Mouse (Mus musculus) right cerebral cortex, adult 2 months (tissue): Measurements from ENCODE around the gene Nav2.

Experiments used
- DNase-seq, 2 experiments: peaks; one replicate each; pipeline ENCODE4 v3.0.0; 2021 to 2022; ENCODE audit warnings: low spot score in 2 of 2

The Nav2 gene

DNA sequence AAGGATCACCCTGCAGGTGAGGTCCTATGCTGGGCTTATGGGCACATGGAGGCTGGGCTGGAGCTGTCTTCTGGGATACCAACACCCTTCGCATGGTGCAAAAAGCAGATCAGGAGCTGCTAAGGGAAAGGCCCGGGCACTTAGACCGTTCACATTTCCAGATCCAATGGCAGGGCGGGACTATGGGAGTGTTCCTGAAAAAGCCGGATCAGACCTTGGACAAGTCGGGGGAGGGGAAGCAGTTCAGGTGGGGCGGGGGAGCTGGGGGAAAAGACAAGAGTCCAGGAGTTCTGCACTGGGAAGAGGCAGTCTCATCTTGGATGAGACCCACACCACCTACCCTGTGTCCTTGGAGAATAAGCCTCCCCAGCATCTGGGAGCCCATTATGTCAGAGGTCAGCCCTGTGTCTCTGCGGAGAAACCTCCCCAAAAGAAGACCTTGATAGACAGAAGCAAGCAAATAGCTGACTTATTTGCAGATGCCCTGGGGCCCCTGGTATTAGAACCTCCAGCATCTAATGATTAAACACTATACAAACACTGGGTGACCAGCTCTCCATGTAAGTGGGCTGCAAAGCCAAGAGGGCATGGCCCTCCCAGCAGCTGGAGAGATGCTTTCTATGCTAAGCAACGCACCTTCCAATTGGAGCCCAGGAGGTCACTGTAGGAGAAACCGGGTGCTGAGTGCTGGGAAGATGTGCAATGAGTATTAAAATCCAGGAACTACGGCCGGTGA, 597.7 kb downstream of the Nav2 start:
- DNase-seq, result no peak

DNA sequence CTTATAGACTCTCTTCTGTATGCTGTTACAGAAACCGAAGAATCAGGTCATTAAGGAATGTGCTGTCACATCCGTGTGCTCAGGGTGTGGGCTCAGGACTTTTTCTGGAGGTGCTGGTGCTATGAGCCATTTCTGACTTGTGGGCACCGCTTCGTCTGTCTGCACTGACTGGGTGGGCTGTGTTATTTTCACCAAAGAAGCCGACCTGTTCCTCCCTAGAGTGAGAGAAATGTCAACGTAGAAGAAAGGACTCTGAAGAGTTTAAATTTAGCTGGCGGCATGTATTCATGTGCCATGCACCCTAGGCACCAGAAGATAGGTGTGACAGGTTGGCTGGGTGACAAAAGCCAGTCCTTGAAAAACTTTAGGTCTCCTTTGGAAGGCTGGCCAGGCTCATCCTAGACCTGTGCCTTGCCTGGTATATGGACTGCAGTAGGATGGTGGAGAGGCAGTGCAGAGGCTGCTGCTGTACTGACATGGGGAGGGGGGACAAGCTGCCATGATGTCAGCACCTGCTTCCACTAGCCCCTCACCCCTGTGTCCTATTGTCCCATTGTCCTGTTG, 599.5 kb downstream of the Nav2 start:
- DNase-seq, result no peak

DNA sequence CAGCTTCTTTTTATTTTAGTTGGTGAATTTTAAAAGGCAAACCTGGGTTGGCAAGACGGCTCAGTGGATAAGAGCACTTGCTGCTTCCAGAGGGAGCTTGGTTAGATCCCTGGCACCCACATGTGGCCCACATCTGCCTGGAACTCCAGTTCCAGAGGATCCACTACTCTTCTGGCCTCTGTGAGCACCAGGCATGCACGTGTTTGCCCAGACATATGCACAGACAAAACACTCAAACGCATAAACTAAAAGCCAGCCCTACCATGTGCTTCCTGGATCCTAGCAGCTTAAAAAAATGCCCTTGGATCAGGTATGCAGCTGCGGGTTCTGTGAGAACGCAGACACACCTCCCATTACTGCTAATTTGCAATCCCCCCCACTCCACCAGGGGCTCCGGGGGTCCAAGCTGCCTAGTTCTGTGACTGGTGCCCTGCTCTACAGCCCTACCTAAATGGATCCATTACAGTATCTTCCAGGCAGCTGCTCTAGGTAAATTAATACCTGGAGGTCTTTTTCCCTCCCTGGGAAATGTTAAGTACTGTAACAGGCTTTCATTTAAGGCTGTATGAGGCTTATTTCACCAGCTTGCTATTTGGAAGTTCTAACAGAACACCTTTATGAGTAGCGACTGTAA, 603.4 kb downstream of the Nav2 start:
- DNase-seq, result no peak

DNA sequence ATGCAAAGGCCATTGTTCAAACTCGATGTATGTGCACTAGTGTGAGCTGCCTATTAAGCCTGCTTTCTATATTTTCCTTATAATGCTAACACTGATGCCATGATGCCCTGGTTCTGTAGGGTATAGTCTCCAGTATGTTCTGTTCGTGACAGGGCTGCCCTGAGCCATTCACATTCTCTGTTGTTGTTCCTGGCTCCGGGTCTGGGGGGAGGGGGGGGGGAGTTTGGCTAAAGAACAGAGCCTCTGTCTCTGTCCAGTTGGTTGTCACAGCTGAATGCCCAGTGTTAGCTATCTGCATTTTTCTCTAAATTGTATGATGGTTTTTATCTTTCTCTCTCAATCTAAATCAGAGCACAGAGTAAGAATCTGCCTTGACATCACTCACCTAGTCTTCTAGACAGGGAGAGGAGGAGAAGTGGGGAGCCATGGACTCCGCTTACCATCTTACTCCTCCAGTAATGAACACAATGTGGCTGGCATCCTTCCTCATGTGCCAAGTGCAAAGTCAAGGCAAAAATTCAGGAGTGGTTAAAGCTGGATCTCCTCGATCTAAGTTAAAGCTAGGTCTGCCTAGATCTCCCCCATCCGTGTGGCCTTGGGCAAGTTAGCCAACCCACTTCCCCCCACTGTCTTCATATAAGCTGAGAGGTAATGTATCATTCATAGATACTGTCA, 605.4 kb downstream of the Nav2 start:
- DNase-seq, result no peak

DNA sequence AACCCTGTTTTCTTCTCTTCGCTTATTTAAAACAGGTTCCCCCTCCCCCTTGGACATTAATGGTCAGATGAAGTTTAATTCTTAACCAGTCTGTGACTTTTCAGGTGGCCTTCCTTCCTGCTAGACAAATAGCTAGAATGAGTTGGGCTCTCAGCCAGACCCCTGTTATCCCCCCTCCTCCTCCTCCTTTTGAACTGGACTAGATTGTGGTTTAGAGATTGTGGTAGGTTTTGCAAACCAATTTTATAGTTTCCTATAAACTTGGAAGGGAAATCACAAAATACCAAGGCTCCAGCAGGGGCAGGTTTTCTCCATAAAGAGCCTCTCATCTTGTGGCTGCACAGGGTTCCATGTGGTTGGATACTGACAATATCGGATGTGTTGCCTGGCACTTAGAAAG, 606.5 kb downstream of the Nav2 start:
- DNase-seq, result no peak

DNA sequence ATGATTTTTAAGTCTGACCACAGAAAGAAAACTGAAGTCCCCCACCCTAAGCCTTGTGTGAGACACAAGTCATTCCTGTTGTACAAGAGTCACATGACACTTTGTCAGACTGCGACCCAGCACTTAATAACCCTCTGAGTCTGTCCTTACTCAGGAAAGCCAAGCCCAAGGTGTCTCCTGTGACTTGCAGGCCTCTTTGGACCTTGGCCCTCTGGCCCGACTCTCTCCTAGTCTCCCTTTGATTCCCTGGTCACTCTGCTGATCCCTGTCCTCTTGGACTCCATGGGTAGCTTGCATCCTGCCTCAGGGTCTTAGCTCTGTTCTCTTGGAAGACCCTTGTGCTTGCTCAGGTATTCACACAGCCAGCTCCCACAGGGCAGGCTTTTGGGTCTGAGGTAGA, 612.0 kb downstream of the Nav2 start:
- DNase-seq, result no peak

DNA sequence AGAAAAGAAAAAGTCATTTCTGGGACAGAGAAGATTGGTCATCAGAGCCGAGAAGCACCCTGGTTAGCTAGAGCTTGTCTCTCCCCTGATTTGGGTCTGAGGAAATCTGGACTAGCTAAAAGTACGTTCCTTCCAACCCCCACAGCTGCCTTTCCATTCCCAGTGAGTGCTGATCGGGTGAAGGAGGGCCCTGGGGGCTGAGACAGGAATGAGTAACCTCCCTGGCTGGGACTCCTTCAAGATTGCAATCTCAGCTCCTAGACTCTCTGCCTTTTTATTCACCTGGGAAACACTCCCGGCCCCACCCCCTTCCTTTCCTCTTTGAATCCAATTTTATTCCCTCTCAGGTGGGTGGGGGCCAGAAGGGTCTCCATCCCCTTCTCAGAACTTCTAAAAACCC, 612.8 kb downstream of the Nav2 start:
- no peak for DNase-seq

DNA sequence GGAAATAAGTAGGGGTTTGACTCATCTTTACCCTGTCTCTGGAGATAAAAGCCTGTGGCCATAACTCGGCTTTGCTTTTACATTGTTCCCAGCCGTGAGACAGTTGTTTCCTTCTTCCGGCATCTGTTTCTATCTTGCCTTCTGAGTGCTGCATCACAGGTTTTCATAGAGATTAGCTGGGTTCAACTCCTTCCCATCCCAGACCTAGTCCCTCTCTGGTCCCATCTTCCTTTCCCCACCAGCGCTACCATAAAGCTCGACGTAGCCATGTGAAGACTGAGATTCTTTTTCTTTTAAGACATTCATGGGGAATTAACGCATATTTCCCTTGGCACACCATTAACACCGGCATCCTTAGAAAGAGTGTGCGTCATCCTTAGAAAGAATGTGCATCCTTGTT, 613.5 kb downstream of the Nav2 start:
- no peak for DNase-seq

DNA sequence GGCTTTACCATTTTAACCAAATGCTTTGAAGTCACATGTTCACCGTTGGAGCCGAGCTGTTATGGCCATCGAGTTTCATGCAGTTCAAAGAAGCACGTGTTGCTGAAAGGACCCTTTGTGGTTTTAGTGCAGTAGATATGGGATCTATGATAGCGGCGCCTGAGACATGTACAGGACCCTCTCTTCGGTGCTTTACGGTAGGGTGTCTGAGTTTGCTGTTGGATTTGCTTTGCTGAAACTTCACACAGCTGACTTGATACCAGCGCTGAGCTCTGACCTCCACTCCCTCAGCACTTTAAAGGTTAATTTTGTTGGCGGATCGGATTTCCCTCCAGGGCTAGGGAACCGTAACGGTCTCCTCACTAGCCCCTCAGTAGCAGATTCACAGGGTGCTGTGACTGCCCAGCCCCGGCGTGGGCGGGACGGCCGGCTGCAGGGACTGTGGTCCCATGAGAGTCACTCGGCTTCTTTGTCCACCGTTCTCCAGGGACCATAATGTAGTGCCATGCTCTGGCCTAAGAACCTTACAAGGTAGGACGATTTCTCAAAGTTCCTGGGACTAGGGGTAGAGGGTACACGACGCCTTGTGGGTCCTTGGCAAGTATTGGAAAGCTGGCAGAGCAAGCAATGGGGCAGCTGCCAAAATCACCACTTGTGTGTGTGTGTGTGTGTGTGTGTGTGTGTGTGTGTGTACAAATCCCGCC, 614.0 kb downstream of the Nav2 start:
- no peak for DNase-seq

DNA sequence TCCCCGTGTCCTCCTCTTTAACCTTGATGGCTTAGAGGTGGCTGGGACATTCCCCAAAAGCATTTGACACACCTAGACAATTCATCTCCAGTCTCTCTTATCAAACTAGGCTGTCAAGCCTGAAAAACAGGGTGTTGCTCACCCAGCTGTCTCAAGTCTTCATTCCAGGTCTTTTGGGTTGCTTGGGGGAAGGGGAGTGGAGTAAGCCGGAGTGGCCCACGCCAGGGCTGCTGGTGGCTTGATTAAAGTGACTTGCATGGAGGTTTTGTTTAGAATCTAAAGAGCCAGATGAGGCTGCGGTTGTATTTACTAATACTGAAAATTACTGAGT, 614.6 kb downstream of the Nav2 start:
- no peak for DNase-seq

DNA sequence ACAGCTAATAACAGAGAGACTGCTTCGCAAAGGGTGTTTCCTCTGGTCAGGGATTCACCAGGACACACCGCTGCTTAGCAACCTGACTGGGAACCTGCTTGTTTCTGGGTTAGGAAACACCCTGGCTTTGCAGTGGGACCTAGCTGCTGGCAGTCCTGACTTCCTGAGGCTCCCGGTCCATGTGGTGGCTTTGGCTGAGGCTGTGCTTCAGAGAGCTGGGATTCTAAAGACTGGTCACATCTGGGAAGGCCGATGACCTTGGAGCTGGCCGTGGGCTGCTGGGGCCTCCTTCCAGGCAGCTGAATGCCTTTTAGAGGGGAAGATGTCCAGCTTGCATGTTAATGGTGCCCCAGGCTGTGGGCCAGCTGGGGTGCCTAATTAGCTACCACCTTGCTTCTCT, 615.2 kb downstream of the Nav2 start:
- no peak for DNase-seq

DNA sequence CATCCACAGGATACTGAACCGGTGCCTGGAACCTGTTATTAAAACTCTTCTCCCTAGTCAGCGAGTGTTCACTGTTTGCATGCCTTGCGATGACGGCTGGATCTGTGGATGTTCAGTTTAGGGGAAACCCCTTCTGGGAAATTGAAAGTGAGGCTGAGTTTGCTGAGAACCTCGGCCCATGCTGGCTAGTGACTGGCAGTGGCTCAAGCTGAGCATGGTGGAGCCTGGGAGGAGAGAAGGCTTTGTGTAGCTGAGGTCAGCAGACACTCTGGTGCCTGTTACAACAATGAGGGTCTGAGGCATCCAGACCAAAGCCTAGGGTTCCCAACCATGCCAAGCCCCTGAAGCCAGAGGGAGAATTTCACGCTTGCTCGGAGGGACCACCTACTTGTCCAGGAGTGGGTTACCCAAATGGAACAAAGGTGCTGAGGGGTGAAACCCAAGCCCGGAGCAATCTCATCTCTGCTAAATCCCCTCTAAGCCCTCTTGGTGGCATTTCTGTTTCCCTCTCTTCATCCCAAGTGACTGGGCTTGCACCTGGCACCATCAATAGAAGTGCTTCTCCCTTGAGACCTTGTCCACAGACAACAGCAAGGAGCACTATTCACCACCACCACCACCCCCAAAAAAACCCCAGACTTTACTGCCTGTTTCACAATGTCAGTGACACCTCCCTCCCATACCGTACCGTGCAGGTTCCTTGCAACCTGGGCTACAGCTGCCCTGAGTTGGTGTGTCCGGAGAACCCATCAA, 617.0 kb downstream of the Nav2 start:
- DNase-seq, result no peak

DNA sequence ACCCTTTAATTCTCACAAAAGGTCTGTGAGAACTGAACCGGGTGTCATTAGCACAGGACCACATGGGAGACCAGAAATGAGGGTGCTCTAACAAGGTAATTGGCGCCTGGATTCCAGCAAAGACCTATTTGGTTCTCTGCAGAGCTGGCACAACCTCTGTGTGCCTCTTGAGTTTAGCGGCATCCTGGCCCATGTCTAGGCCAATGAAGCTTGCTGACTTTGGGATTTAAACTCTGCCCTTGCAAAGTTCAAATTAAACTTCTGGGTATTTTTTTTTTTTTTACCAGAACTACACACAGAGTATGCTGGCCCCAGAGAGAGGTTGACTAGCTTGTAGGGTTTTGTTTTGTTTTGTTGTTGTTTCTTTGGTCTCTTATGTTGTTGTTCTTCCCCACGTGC, 617.6 kb downstream of the Nav2 start:
- DNase-seq, result no peak

DNA sequence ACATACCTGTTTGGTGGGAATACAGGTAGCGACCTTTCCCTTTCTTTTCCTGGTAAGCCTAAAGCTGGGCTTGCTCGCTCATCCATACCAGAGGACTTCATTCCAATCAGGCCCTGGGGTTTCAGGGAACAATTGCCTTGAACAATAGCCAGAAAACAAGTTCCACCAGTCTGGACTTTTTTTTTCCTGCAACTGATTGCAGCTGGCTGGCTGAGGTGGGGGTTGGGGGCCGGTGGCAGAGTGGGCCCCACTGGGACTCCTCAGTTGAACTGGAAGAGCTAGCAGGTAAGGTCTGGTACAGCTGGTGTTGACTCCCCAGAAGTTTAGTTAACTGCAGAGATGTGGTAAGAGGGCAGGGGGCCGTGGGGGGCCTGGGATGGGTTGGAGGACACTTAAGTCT, 619.0 kb downstream of the Nav2 start:
- no peak for DNase-seq

DNA sequence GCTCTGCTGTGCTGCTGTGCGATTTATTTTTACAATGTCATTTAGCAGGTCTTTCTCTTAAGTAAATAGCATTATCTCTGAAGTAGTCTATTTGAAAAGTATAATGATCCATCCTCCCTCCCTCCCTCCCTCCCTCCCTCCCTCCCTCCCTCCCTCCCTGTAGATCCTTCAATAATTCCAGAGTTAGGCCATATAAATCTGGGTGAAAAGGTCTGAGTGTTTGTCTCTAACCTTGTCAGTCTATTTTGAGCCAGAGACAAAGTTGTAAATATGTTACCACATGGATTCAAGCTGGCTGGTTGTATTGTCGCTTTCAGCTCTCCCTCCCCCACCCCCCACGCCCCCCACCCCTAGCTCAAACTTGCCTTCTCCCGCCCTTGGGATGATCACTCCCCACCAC, 619.4 kb downstream of the Nav2 start:
- DNase-seq, result no peak

DNA sequence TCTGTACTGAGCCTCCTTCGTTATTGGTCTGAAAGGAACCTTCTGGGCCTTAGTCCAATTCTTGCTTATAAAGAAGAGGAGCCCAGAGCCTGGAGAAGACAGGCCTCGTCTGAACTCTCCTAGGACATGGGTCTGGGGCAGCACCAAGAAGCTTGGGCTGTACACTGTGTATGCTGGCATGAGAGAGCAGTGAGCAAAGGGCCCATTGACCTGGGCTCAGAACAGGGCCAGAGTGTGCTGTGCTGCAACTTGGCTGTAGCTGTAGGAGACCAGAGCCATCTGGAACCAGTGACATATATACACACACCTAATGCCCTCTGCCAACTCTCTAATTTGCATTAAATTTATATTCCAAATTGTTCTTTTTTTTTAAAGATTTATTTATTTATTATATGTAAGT, 621.0 kb downstream of the Nav2 start:
- DNase-seq, result no peak

DNA sequence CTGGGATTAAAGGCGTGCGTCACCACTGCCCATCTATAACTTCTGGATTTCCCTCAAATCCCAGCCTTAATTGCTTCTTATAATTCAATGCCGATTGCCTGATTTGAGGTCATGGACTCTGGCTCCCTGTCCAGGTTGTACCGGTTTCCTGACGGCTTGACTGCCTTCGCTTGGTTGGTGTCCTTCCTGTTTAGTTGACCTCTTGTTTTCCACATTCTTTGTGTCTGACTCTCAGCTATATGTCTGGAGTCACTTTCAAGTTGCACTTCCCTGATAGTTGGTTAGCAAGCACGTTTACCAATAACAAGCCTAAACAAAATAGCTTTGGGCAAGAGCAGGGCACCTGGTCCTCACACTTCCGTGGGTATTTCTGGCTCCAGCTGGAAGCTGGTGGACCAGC, 625.1 kb downstream of the Nav2 start:
- no peak for DNase-seq

DNA sequence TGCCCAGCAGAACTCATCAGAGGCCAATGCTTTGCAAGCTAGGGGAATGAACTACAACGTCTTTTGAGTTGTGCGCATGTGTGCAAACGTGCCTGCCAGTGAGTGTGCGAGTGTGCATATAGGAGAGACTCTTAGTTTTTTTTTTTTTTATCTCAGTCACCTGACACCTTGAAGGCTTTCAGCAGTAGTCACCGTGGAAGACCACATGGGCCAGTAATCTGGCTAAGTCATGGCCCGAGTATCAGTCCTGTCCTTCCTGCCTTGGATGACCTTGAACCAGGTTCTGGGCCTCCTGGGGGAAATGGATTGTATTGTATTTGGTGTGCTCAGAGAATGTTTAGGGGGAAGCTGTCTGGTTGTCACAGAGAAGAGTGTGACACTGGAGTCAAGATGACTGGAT, 625.7 kb downstream of the Nav2 start:
- DNase-seq, result no peak

DNA sequence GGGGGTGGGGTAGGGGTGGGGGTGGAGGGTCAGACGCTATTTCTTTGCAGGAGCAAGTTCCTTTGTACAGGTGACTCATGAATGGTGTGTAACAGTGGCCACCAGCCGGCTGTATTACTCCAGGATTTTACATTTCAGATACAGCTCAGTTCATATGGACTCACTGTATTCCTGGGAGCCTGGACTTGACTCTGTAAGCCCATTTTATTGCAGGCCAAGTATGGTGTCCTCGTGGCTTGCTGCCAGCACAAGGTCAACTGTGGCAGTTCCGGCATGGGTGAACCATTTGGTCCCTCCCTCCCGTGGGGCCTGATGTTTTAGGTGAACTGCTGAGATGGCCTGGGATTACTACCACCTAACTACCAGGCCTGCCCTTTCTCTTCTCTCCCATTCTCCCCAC, 629.8 kb downstream of the Nav2 start:
- no peak for DNase-seq

DNA sequence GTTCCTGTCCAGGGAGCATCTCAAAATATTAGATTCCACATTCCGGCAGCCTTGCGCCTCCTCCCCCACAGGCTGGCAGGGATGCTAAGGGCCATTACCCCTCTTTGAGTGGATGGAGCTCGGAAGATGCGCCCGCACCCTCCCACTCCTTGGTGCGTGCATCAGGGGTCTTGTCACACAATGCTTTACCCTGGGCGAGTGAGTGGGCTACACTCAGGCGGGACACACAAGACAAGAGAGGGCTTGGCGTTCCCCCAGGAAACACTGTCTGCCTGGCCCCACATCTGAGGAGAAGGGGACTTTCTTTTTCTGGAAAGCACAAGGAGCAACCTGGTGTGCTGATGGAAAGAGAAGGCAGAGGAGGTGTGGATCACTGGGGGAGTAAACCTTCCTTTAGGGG, 631.7 kb downstream of the Nav2 start:
- no peak for DNase-seq

DNA sequence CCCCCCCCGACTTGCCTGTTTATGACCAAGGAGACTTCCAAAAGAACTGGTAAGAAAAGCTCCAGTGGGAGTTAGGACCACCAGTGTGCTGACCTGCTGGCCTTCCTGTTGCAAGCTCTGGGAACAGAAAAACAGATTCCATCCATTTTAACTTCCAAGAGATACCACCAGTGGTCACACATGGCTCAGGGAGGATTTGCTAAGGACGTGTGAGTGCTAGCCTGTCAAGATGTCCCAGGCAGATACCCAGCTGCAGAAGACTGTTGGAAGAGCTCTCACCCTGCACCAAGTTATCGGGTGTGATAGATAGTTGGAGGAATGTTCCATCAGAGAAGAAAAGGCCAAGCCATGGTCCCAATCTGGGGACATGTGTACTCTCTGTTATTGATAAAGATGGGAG, 633.6 kb downstream of the Nav2 start:
- DNase-seq, result no peak
